Mouse (Mus musculus) C2C12 (cell line): ENCODE data around the gene Shc2. TPM values are rescaled to one million over a fixed set of nuclear protein-coding genes. Genes with fewer than 3 reads are reported as not detected.

Experiments used
- H3K27me3 ChIP-seq: one replicate; pipeline ENCODE4 v1.6.1; 2011; ENCODE audit not compliant: control insufficient read depth, insufficient read depth, insufficient read length
- H3K36me3 ChIP-seq: one replicate; pipeline ENCODE4 v1.6.1; 2011; ENCODE audit not compliant: control insufficient read depth, insufficient read depth
- H3K4me3 ChIP-seq: one replicate; pipeline ENCODE4 v1.5.1; 2011; ENCODE audit warnings: mild to moderate bottlenecking, control low read depth; ENCODE audit not compliant: poor library complexity, insufficient read depth, severe bottlenecking
- H3K79me2 ChIP-seq: one replicate; pipeline ENCODE4 v1.6.1; 2011; ENCODE audit not compliant: control insufficient read depth, insufficient read depth
- H3K79me3 ChIP-seq: one replicate; pipeline ENCODE4 v1.6.1; 2011; ENCODE audit warnings: low read depth, control low read depth
- H3ac ChIP-seq: one replicate; pipeline ENCODE3; 2011; ENCODE audit warnings: low read depth; ENCODE audit not compliant: control insufficient read depth, insufficient read length
- CEBPB ChIP-seq: IDR thresholded peaks from one replicate; pipeline ENCODE4 v1.6.1; 2011; ENCODE audit warnings: low read depth, mild to moderate bottlenecking, control low read depth, moderate library complexity
- CTCF ChIP-seq: IDR thresholded peaks from one replicate; pipeline ENCODE4 v1.5.1; 2011; ENCODE audit not compliant: control insufficient read depth, insufficient read depth, insufficient read length
- FOSL1 ChIP-seq: IDR thresholded peaks from one replicate; pipeline ENCODE4 v1.8.0; 2011; ENCODE audit warnings: mild to moderate bottlenecking, low read length; ENCODE audit not compliant: poor library complexity, insufficient read depth, severe bottlenecking
- MAX ChIP-seq: IDR thresholded peaks from one replicate; pipeline ENCODE4 v1.6.1; 2011; ENCODE audit warnings: mild to moderate bottlenecking, control low read depth
- MYOD1 ChIP-seq: IDR thresholded peaks from one replicate; pipeline ENCODE4 v1.6.1; 2011; ENCODE audit warnings: low read depth; ENCODE audit not compliant: control insufficient read depth, insufficient read length
- MYOG ChIP-seq: IDR thresholded peaks from one replicate; pipeline ENCODE4 v1.6.1; 2011; ENCODE audit not compliant: control insufficient read depth, insufficient read length; ENCODE audit errors: extremely low read depth
- USF1 ChIP-seq: IDR thresholded peaks from one replicate; pipeline ENCODE4 v1.6.1; 2011; ENCODE audit warnings: low read depth, mild to moderate bottlenecking, control low read depth, moderate library complexity
- polyA plus RNA-seq: library from polyadenylated mRNA; unstranded; fragments of >200 nt; fragmentation: generic; extraction: Trizol; gene quantifications from one replicate; pipeline ENCODE4 v1.2.1, GENCODE M21; 2012; ENCODE audit warnings: missing spikeins

Shc2 gene
- polyA plus RNA-seq, 1 experiment: 3.5 TPM

DNA sequence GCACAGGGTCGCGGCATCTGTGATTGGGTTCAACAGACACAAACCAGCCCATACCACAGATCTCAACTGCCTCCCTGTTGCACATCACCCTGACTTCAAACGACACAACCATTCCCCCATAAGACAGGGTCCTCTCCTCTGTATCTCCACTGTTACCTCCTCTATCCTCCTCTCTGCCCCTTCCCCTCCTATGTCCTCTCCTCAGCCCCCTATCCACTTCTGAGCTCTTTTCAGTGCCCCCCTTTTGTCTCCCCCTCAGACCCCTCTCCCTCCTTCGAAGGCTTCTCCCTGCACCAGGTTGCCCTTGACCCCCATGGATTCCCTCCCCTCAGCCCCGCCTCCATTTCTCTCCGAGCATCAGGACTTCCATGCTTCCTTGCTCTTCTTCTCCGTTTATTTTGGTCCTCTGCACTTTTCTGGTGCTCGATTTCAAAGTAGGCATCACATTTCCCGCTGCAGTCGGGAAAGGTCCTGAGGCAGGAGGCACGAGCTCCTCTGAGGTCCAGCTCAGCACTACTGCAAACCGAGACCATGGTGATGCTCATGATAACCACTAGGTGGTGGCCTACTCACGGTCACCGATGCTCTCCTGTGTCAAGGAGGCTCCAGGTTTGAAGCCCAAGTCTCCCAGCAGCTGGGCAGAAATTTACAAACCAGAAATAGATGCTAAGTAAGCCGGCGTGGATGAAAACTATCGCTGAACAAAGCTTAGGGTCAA is 42.7 kb downstream of the Shc2 start:
- Histone ChIP-seq H3ac (no peak overlapping the region), H3K27me3 (peaks cover 46% of the 10 kb centered on the region), H3K79me3 (no peaks in the 10 kb centered on the region), H3K36me3 (no peaks in the 10 kb centered on the region), H3K79me2 (no peaks in the 10 kb centered on the region), H3K4me3 (no peak overlapping the region)
- TF ChIP-seq FOSL1 (no peak), CTCF (peak; percentile 90)

DNA sequence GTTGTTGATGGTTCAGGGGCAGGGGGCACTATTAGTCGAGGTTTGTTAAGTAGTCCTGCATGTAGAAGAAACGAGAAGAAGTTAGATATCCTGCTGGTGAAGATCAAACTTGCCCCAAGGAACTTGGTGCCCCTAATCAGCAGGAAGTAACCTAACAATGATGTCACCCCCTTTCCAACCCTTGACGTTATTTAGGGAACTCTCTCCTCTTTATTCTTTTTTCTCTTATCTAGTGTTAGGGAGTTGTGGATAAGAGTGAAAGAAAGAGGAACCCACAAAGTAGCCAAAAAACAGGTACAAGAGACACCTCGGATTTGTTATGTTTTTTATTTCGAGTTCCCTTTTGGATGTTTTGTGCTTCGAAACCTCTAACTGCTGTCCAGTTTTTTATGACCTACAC is 43.6 kb downstream of the Shc2 start:
- Histone ChIP-seq H3K4me3 (no peak overlapping the region), H3K79me3 (no peaks in the 10 kb centered on the region), H3ac (no peak overlapping the region), H3K36me3 (no peaks in the 10 kb centered on the region), H3K79me2 (no peaks in the 10 kb centered on the region), H3K27me3 (peaks cover 37% of the 10 kb centered on the region)
- TF ChIP-seq MAX: no peak
- no peak for TF ChIP-seq FOSL1
- TF ChIP-seq CTCF: no peak
- no peak for TF ChIP-seq USF1
- TF ChIP-seq MYOG: no peak
- no peak for TF ChIP-seq CEBPB
- TF ChIP-seq MYOD1: no peak

DNA sequence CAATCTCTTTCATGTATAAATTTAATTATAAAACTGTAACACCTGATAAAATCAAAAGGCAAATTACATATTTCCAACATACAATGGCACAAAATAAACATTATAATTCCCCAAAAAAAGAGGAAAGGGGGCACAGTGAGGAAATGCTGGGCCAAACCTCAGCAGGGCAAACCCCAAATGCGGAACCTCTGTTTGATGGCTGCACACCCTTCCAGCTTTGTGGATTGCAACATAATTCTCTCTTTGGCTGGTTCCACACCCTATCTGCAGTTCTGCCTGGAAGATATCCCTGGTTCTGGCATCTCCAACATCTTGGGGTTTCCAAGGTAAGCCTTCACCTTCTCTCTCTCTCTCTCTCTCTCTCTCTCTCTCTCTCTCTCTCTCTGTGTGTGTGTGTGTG is 47.0 kb downstream of the Shc2 start:
- no peaks in the 10 kb centered on the region for H3K79me2 ChIP-seq
- H3ac ChIP-seq: no peak overlapping the region
- H3K36me3 ChIP-seq: no peaks in the 10 kb centered on the region
- no peaks in the 10 kb centered on the region for H3K79me3 ChIP-seq
- no peak overlapping the region for H3K4me3 ChIP-seq
- H3K27me3 ChIP-seq: peaks cover 19% of the 10 kb centered on the region
- no peak for TF ChIP-seq USF1
- no peak for TF ChIP-seq MYOG
- no peak for TF ChIP-seq CTCF
- no peak for TF ChIP-seq FOSL1
- no peak for TF ChIP-seq MAX
- no peak for TF ChIP-seq CEBPB
- no peak for TF ChIP-seq MYOD1

DNA sequence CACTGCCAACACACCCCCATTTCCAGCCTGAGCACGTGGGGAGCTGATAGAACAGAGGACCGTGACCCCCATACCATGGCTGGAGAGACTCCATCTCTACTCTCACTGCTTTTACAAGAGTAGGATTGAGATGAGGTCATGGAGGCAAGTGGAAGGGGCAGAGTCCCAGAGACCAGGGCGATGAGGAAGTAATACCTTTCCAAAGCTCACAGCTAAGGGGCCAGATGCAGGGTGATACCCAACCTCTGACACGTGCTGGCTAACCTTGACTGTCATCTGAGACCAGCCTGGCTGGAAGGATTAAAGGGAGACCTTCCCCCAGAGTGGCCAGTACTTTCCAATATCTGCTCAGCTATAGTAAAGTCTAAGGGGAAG is 50.0 kb downstream of the Shc2 start:
- Histone ChIP-seq H3ac (no peak overlapping the region), H3K79me2 (no peaks in the 10 kb centered on the region), H3K27me3 (peaks cover 26% of the 10 kb centered on the region), H3K36me3 (no peaks in the 10 kb centered on the region), H3K4me3 (no peak overlapping the region), H3K79me3 (no peaks in the 10 kb centered on the region)
- TF ChIP-seq MYOG (no peak), CTCF (no peak), MAX (no peak), MYOD1 (no peak), CEBPB (no peak), USF1 (no peak), FOSL1 (no peak)

DNA sequence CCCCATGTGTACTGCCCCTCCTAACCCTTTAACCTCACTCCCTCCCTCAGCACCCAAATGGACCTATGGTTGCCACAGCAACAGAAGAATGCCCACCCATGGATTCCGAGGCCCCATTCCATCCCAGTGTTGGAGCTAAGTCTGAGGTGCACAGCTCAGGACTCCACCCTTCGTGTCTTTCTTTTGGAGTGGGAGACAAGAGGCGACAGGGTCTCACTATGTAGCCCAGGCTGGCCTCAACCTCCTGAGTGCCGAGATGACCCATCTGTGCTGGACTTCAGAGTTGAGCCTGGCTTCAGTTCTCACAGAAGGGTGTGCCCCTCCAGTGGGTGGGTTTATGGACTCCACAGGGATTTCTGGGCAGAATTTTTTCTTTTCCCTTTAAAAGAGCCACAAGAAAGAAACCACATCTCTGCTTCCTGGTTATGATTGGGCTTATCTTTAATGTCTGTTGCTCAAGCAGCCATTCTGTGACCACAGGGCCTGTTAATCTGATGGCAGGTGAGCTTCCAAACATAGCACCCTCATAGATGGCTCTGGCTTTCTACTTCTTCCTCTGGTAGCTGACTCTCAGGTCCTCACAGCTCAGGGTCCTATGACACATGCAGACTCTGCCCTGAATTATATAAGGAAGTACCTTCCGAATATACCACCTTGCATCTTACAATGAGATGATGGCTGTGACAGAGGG is 50.5 kb downstream of the Shc2 start, which contains the start of gene Theg:
TSS of gene Theg (minus strand) at position 271 of the 691 bp plus-strand sequence.
- no peaks in the 10 kb centered on the region for H3K79me2 ChIP-seq
- TF ChIP-seq CEBPB (no peak), MYOD1 (no peak), USF1 (no peak), FOSL1 (no peak), MAX (no peak), CTCF (no peak), MYOG (no peak)
- no peak within 1 kb of the TSS for H3ac ChIP-seq
- H3K36me3 ChIP-seq: no peaks in the 10 kb centered on the region
- H3K4me3 ChIP-seq: no peak within 1 kb of the TSS
- no peaks in the 10 kb centered on the region for H3K79me3 ChIP-seq
- peaks cover 26% of the 10 kb centered on the region for H3K27me3 ChIP-seq

DNA sequence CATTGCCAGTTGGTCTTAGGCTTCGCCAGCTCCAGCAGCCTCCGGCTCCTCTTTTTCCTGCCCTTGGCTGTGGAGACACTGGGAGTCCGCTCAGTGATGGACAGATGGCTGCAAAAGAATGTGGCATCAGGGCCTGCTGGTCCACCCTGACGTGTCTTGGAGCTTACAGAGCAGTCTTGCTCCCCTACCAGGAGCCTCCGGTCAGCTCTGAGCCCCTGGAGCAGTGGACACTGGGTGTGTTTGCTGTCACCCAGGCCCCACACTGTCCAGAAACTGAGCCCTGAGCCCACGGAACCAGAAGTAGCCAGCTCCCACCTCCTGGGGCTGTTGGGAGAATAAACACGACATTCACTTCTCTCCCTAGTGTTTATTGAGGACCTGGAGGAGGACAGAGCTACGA is 51.5 kb downstream of the Shc2 start:
- H3K27me3 ChIP-seq: peaks cover 26% of the 10 kb centered on the region
- no peaks in the 10 kb centered on the region for H3K79me2 ChIP-seq
- TF ChIP-seq MYOD1: no peak
- TF ChIP-seq USF1: no peak
- no peaks in the 10 kb centered on the region for H3K79me3 ChIP-seq
- H3K36me3 ChIP-seq: no peaks in the 10 kb centered on the region
- no peak overlapping the region for H3K4me3 ChIP-seq
- no peak overlapping the region for H3ac ChIP-seq
